Mouse (Mus musculus) left cerebral cortex, postnatal 10 days (tissue): Measurements from ENCODE around the gene Rab26. TPM values are rescaled to one million over a fixed set of nuclear protein-coding genes. Genes with fewer than 3 reads are reported as not detected.

Experiments used
- DNase-seq, 2 experiments: peaks; one replicate each; pipeline ENCODE4 v3.0.0; 2021 to 2022; ENCODE audit warnings: low spot score in 2 of 2, mixed read lengths in 1 of 2; ENCODE audit errors: extremely low spot score in 1 of 2
- intact Hi-C: fragments of 180-260 bp; cut with DNase I; formaldehyde crosslinking; loops from one replicate; pipeline ENCODE4 v1.15.1; 2025
- total RNA-seq, 2 experiments: library from RNA; stranded (reverse); gene quantifications; 2 replicates each; pipeline ENCODE4 v1.2.3; 2021

Rab26 gene
- total RNA-seq, 2 experiments from 2014 or later = 22.6 to 29.8 TPM

- no peak for DNase-seq
- intact Hi-C loops = no loop called here
Measured at GRCm38 (mm10) chr17:24527315-24527714, 6.7 kb downstream of the Rab26 start.

- DNase-seq = no peak
- intact Hi-C loops = no loop called here
Measured at GRCm38 (mm10) chr17:24524734-24525133, 9.3 kb downstream of the Rab26 start.

- DNase-seq = no peak
- intact Hi-C loops = no loop called here
Measured at GRCm38 (mm10) chr17:24520450-24520849, 13.6 kb downstream of the Rab26 start.

GRCm38 (mm10) chr17:24514270-24515257, 19.4 kb downstream of the Rab26 start:
- DNase-seq = peak in 1 of 2 experiments; percentile 43
- intact Hi-C loops = no loop called here

GRCm38 (mm10) chr17:24513609-24514008, 20.4 kb downstream of the Rab26 start:
- peak in 1 of 2 experiments; percentile 69 for DNase-seq
- intact Hi-C loops = no loop called here

GRCm38 (mm10) chr17:24507806-24508460, 26.1 kb downstream of the Rab26 start:
- DNase-seq = no peak
- intact Hi-C loops = no loop called here

- intact Hi-C loops = no loop called here
- peak in 1 of 2 experiments; percentile 47 for DNase-seq
Measured at GRCm38 (mm10) chr17:24507129-24507664, 26.8 kb downstream of the Rab26 start.

GRCm38 (mm10) chr17:24506332-24507070, 27.5 kb downstream of the Rab26 start:
- intact Hi-C loops = no loop called here
- peak in 1 of 2 experiments; percentile 63 for DNase-seq

GRCm38 (mm10) chr17:24505286-24505955, 28.6 kb downstream of the Rab26 start:
- peak in 1 of 2 experiments; percentile 37 for DNase-seq
- intact Hi-C loops = no loop called here

GRCm38 (mm10) chr17:24504085-24504484, 29.9 kb downstream of the Rab26 start:
- intact Hi-C loops = no loop called here
- DNase-seq = no peak

- intact Hi-C loops = no loop called here
Measured at GRCm38 (mm10) chr17:24502208-24502607, 31.8 kb downstream of the Rab26 start.

GRCm38 (mm10) chr17:24496026-24496425, 38.0 kb downstream of the Rab26 start:
- intact Hi-C loops = no loop called here
- no peak for DNase-seq

More at GRCm38 (mm10) chr17:24502208-24502607, 31.8 kb downstream of the Rab26 start:
- DNase-seq = peak in 1 of 2 experiments; percentile 45

- peak in 1 of 2 experiments; percentile 64 for DNase-seq
- intact Hi-C loops = no loop called here
Measured at GRCm38 (mm10) chr17:24495443-24495842, 38.6 kb downstream of the Rab26 start.

GRCm38 (mm10) chr17:24494627-24495335, 39.2 kb downstream of the Rab26 start:
- DNase-seq = peak in 1 of 2 experiments; percentile 71

GRCm38 (mm10) chr17:24490399-24490798, 43.6 kb downstream of the Rab26 start:
- intact Hi-C loops = no loop called here
- DNase-seq = peak in 1 of 2 experiments; percentile 54

More at GRCm38 (mm10) chr17:24494627-24495335, 39.2 kb downstream of the Rab26 start:
- intact Hi-C loops = no loop called here

- intact Hi-C loops = no loop called here
- DNase-seq = no peak
Measured at GRCm38 (mm10) chr17:24489265-24490030, 44.6 kb downstream of the Rab26 start.
